Mouse (Mus musculus): ENCODE data around the gene Ifnlr1. TPM values are rescaled to one million over a fixed set of nuclear protein-coding genes. Genes with fewer than 3 reads are reported as not detected.

Gene Ifnlr1
- total and polyA plus RNA-seq, 3 experiments, result 0.04 TPM; not detected in 2

- peak; percentile 7 to 32; a peak in 2 of 4 replicates for TF ChIP-seq CTCF (conservative IDR thresholded peaks at IDR 0.05 in 1 of 2, IDR thresholded peaks at IDR 0.05 in 1 of 2; ENCODE audit: low read depth in 2 of 2, low read length in 2 of 2)
- no peak for TF ChIP-seq BHLHE40 (IDR thresholded peaks at IDR 0.05; ENCODE audit: low read depth, low read length)
- TF ChIP-seq ELF1 (IDR thresholded peaks at IDR 0.05; ENCODE audit: low read depth, low read length), result no peak
- TF ChIP-seq JUND (conservative IDR thresholded peaks at IDR 0.05; ENCODE audit: low read depth, low read length), result no peak
- DNase-seq (ENCODE audit: extremely low read depth), result no peak
- Histone ChIP-seq H3K4me2 (ENCODE audit: insufficient read depth, low read depth, poor library complexity, severe bottlenecking) (no peak overlapping the region), H3K79me2 (replicated peaks; ENCODE audit: control insufficient read depth, extremely low read depth, insufficient read depth, poor library complexity, severe bottlenecking) (no peaks in the 10 kb centered on the region), H3K4me1 (ENCODE audit: control insufficient read depth in 1 of 2, insufficient read depth in 2 of 2) (no peaks in the 10 kb centered on the region), H3K9me3 (replicated peaks; ENCODE audit: low read length) (peaks cover 25% of the 10 kb centered on the region), H3K36me3 (replicated peaks in 1 of 2; ENCODE audit: control insufficient read depth in 1 of 2, insufficient read depth in 1 of 2, low read length in 1 of 2) (no peaks in the 10 kb centered on the region), H3K4me3 (replicated peaks in 1 of 3; ENCODE audit: low read depth in 2 of 3, low read length in 2 of 3, poor library complexity in 1 of 3) (no peak overlapping the region), H3K27ac (ENCODE audit: insufficient read depth, low read depth) (no peak overlapping the region), H3K9ac (ENCODE audit: insufficient read depth, low read depth) (no peak overlapping the region), H3K27me3 (replicated peaks) (peaks cover 22% of the 10 kb centered on the region)
- in situ Hi-C loops (cut with MboI; ENCODE audit: low pct_ligation_motif_present, low pct_unique_long_range_greater_than_20kb, low sequenced_read_pairs) (no loop called here), dilution Hi-C loops (cut with MboI; ENCODE audit: extremely low pct_ligation_motif_present, extremely low pct_unique_long_range_greater_than_20kb, low sequenced_read_pairs) (no loop called here)
These were observed 36.6 kb downstream of the Ifnlr1 start for GRCm38 (mm10) chr4:135722540-135723290.

- Histone ChIP-seq H3K79me2 (replicated peaks; ENCODE audit: control insufficient read depth, extremely low read depth, insufficient read depth, poor library complexity, severe bottlenecking) (no peaks in the 10 kb centered on the region), H3K4me2 (ENCODE audit: insufficient read depth, low read depth, poor library complexity, severe bottlenecking) (no peak overlapping the region), H3K4me3 (replicated peaks in 1 of 3; ENCODE audit: low read depth in 2 of 3, low read length in 2 of 3, poor library complexity in 1 of 3) (no peak overlapping the region), H3K9me3 (replicated peaks; ENCODE audit: low read length) (peaks cover 16% of the 10 kb centered on the region), H3K4me1 (ENCODE audit: control insufficient read depth in 1 of 2, insufficient read depth in 2 of 2) (no peaks in the 10 kb centered on the region), H3K36me3 (replicated peaks in 1 of 2; ENCODE audit: control insufficient read depth in 1 of 2, insufficient read depth in 1 of 2, low read length in 1 of 2) (no peaks in the 10 kb centered on the region), H3K9ac (ENCODE audit: insufficient read depth, low read depth) (no peak overlapping the region), H3K27me3 (replicated peaks) (peaks cover 54% of the 10 kb centered on the region), H3K27ac (ENCODE audit: insufficient read depth, low read depth) (no peak overlapping the region)
- dilution Hi-C loops (cut with MboI; ENCODE audit: extremely low pct_ligation_motif_present, extremely low pct_unique_long_range_greater_than_20kb, low sequenced_read_pairs) (no loop called here), in situ Hi-C loops (cut with MboI; ENCODE audit: low pct_ligation_motif_present, low pct_unique_long_range_greater_than_20kb, low sequenced_read_pairs) (loop anchor here (5.0 kb wide), 1 partner anchor 41 kb away; no protein-coding TSS in a partner anchor)
- DNase-seq (ENCODE audit: extremely low read depth), result no peak
- TF ChIP-seq HCFC1 (IDR thresholded peaks at IDR 0.05; ENCODE audit: low read depth, low read length) (no peak), POLR2AphosphoS2 (IDR thresholded peaks at IDR 0.05; ENCODE audit: low read depth, low read length) (no peak), ZC3H11A (IDR thresholded peaks at IDR 0.05; ENCODE audit: low read depth, low read length) (no peak), TBP (conservative IDR thresholded peaks at IDR 0.05; ENCODE audit: low read depth, low read length) (no peak), ZNF384 (IDR thresholded peaks at IDR 0.05; ENCODE audit: low read depth, low read length) (no peak), CHD2 (IDR thresholded peaks at IDR 0.05; ENCODE audit: low read length) (no peak), JUND (conservative IDR thresholded peaks at IDR 0.05; ENCODE audit: low read depth, low read length) (no peak), E2F4 (IDR thresholded peaks at IDR 0.05; ENCODE audit: insufficient replicate concordance, low read depth, low read length) (no peak), ZMIZ1 (IDR thresholded peaks at IDR 0.05; ENCODE audit: low read depth, low read length) (no peak), SMC3 (IDR thresholded peaks at IDR 0.05; ENCODE audit: low read depth, low read length) (no peak)
These were observed 40.3 kb downstream of the Ifnlr1 start for GRCm38 (mm10) chr4:135726416-135726815.

Data from CH12.LX (cell line).